Mouse (Mus musculus) granulocyte monocyte progenitor cell, adult 5-6 weeks (primary cell): Measurements from ENCODE around the gene Slc38a3. TPM values are rescaled to one million over a fixed set of nuclear protein-coding genes. Genes with fewer than 3 reads are reported as not detected.

ENCODE experiments used
- ATAC-seq: replicated peaks from 2 replicates; pipeline ENCODE4 v1.8.0; 2016; ENCODE audit warnings: mild to moderate bottlenecking, moderate TSS enrichment, inconsistent platforms; ENCODE audit not compliant: poor library complexity, severe bottlenecking
- total RNA-seq, 2 experiments: library from RNA; stranded (forward) in 1 of 2; stranded (reverse) in 1 of 2; fragments of 200-712, 200-1000 nt in 1 of 2; fragments of >200 nt in 1 of 2; fragmentation: Nextera tagmentation in 1 of 2; gene quantifications; 2 replicates each; pipeline ENCODE4 v1.2.3; 2014 to 2017

The Slc38a3 gene
- total RNA-seq (2014; fragmentation: Nextera tagmentation) (not detected in 2 replicates), total RNA-seq (2017) (not detected in 2 replicates)

DNA sequence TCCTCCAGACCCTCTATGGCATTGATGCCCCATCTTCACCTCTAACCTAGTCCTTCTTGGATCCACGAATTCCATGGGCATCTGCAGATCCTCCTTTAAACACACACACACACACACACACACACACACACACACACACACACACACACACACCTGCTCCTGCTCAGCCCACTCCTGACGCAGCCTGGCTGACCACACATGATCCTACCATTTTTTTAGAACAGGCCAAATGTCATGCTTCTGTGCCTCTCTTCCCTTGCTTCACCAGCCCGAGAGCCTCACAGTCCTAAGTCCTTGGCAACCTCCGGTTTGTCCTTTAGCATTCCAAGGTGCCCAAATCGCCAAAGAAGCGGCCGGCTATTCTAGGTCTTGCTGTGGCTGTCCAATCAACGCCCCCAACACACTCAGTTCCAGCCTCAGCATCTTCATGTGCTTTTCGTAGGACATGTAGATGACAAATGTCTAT lies at the start of gene Slc38a3:
Gene Slc38a3, minus strand, starts transcription at position 51 of the 466 bp plus-strand sequence.
- no peak for ATAC-seq

DNA sequence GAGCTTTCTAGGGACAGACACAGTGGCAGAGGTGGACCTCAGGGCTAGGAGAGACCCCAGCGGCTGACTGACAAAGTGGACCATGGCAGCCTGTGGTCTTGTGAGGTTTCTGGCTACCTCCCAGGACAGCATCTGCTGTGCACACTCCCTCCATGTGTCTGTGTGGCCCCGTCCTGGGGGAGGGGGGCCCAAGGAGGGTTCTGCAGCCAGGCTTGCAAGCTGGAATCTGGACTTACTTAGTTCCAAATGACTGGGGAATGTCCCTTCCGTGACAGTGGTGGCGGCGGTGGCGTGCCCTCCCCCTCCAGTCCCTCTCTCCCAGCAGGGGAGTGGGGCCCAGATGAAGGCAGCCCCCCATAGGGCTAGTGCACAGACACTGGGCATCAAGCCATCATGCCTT lies 47.6 kb upstream of the Slc38a3 start:
- ATAC-seq: no peak

DNA sequence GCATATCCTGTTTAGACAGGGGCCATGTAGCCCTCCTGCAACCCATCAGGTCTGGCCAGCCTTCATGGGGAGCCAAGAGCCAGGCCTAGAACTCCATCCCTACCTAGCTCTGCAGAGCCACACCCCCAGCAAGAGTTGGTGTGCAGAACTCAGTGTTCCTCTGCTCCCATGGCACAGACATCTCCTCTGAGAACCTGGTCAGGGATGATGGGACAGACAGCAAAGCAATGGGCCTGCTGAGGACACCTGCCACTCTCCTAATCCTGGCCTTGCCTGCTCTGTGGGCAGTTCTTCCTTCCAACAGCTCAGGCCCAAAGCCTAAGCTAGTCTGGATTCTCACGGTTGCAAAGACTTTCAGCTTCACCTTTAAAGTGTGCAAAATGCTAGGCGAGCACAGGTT lies 46.3 kb upstream of the Slc38a3 start:
- no peak for ATAC-seq

DNA sequence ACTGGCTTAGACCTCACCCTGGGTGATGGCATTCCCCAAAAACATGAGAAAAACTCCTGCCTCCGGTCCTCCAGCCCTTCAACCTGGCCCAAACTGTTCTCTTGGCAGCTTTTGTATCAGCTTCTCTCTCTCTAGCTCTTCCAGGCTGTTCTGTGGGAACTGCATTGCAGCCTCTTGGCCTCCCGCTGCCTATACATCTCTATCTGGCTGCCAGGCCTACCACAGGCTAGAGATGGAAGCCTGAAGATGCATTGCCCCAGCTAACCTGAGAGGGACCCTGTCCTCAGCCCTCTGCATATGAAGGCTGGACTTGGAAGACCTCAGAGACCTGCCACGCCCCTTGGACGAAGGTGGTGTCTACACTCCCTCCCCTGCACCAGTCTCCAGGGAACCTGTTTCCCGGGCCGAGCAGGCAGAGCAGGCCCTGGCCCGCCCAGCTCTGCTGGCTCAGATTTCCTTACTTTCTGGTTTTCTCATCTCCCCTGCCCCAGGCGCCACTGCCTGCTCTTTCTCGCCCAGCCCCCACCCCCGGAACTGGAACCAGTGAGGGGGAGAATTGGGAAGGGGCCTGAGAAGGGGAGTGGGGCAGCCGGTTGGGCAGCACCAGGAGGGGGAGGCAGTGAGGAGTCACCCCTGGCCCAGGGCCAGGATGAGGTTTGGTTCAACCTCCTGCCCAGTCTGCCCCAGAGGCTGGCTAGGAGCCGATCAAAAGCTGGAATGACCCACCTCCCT lies 45.1 kb upstream of the Slc38a3 start:
- ATAC-seq: no peak

DNA sequence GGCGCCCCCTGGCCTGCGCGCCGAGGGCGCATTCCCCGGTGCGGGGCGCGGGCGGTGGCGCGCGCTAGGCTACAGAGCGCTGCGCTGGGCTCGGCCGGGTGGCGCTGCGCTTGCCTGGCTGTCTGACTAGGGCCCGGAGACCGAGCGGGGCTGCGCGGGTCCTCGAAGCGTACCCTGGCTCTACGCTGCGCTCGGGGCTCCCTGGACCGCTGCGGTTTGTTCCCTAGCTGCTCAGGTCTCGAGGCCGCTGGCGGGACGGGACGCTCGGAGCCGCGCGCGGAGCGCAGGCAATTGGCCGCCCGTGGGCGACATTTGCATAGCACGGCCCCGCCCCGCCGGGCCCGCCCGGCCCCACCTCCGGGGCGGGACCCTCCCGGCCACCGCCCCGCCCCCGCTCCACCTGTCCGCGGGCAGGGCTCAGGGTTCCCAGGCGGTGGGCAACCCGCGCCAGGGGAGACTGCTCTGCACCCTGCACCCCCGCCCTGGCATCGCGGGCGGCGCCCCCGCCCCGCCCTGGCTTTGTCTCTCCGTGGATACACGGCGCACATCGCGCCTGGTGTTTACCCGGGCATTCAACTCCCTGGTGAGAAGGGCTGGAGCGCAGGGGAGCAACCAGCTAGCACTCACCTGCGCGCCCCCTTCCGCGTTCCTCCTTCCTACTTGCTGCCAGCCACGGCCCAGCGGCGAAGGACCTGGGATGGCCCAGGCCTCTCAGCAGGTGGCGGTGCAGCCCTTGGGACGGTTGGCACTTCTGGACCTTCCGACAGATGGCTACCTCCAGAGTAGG lies 40.6 kb upstream of the Slc38a3 start, which contains the start of gene Sema3f:
Gene Sema3f, minus strand, starts transcription at position 779 of the 787 bp plus-strand sequence.
- ATAC-seq: peak; percentile 81

DNA sequence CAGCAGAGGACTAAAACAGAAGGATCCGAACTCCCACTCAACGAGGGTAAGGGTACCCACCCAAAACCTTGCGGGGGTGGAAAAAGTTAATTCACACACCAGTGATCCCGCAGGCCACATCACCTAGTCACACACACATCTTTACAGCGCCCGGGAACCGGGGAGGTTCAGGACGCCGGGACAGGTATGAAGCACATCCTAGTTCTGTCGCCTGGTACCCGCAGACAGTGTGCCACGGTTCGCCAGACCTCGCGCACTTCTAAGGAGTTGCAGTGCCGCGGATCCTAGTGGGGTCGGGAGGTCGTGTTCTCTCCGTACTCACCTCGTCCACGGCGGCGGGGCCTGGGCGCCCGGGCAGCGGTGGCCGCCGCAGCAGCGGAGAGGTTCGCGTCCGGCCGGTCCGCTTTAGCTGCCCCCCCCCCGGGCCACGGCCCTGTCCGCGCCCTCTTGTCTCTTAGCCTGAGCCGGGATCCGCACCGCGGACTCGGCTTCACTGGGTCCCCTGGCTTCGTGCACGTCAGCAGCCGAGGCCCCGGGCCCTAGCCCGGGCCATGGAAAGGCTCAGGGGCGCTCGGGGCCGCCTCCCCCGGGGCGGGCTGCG lies 39.9 kb upstream of the Slc38a3 start:
- ATAC-seq: no peak

DNA sequence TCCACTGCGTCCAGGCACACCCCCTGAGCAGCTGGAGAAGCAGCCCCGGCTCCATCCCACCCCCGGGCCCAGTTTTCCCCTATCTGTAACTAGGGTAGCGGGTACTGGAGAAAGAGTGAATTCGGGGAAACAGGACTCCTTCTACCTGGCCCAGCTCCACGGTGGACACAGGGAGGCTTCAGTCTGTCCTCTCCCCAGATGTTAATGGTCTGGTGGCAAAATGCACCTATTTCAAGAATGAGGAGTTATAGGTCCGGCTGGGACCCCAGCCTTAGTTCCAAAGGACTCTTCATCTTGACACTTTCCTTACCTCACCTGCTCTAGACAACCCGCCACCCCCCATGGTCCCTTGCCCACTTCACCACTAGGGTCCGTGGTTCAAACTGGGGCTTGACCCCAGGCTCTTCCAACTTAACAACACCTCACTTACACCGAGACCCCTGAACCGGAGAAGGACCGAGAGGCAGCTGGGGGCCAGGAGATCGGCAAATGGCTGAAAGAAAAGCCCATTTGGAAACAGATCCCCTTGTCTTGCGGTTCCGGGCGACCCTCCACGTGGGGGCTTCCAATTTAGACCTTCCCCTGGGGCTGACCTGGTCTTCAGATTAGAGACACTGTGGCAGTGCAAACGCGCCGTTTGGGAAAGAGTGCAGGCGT lies 39.2 kb upstream of the Slc38a3 start:
- no peak for ATAC-seq

DNA sequence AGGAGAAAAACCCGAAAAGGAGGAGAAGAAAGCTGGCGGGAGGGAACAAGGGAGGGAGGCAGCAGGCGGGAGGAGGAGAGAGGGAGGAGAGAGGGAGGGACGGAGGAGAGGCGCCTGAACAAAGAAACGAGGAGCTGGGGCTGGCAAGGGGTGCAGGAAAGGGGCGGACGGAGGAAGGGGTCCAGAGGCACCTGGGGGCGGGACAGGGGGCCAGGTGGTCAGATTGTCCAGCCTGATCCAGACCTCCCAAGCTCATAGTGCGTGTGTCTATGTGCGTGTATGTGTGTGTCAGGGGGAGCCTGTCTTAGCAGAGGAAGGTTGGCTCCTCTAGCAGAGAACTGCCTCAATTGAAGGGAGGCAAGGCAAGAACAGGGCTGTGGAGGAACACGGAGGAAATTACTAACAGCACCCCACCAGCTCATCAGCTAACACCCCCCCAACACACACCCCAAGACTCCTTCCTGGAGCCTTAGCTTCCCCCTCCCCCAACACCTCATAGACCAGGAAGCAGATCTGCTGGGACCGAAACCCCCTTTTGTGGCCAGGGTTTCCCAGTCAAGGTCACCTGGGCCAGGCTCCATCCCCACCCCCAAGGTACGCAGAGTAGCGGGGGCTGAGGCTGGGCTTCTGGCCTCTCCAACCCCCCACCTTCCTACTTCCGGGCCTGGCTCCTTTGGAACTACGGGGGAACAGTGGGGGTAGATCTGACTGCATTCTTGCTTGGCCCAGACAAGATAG lies 38.5 kb upstream of the Slc38a3 start:
- ATAC-seq: no peak

DNA sequence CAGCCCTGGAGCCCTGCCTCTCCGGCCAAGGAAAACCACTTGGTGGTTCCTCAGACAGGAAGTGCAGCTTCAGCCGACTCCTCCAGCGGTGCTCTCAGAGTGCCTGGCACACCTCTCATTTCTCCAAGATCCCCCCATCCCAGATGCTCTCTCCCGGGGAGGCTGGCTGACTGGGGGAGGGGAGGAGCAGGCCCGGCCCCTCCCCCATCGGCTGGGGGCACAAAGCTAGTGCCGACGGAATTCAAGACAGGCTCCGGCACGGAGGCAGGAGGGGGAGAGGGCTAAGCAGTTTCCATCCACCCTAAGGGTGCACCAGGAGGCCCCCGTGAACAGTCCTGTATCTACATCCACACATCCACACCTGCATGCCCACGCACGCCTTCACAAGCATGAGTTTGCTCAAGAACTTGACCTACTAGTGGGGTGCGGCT lies 37.5 kb upstream of the Slc38a3 start:
- ATAC-seq: no peak

DNA sequence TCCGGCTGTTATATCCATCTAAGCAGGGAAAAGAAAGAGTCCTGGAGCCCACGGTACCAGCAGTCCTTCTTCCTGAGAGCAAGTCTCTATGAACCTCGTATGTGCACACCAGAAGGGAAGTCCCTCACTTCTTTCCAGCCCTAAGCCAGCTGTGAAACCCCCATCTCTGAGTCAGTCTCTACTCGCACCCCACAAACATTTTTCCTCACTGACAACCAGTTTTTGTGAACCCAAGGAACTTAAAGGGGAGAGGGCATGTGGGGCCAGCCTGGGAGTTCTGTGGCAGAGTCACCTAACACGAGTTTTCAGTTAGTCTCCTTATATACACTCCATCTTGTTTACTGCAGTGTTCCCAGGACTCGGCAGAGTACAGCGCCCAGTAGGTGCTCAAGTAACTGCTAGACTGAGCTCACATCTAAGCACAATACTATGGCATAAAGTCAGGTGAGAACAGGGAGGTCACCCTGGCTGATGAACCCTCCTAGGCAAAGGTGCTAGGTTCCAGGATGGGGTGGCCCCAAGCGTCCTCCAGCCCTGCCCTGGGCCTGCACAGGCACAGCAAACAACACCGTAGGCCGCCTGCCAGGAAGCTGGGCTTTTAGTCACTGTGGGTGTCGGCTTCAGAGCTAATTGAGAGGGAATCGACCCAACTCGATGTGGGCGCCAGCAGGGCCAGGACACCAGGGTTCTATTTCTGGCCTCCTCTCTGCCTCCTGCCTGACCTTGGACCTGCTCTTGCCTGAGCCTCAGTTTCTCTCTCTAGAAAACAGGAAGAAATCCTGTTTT lies 34.2 kb upstream of the Slc38a3 start:
- ATAC-seq: no peak

DNA sequence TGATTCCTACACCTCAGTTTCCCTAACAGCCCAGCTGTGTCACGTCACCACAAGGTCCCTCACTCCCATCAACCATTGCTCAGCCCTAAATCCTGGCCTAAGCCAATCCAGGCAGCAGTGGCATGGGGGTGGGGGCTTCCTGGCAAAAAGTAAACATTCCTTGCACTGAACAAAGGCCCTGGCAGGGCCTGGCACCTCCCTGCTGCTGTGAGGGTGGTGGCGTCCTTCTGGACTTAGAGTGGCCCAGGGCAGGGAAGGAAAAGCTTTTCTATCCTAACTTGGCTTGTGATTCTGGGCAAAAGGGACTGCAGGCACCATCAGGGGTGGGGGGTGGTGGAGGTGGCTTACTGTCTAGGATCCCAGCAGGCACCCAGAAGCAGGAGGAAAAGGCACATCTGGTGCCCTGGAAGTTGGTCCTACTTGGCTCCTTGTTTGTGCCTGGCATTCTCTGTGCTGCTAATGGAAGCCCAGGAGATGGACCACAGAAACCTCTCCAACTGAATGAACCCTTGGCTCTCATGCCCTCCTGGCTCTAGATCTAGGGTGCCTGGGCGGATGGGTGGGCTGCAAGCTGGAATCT lies 33.4 kb upstream of the Slc38a3 start:
- ATAC-seq: no peak

DNA sequence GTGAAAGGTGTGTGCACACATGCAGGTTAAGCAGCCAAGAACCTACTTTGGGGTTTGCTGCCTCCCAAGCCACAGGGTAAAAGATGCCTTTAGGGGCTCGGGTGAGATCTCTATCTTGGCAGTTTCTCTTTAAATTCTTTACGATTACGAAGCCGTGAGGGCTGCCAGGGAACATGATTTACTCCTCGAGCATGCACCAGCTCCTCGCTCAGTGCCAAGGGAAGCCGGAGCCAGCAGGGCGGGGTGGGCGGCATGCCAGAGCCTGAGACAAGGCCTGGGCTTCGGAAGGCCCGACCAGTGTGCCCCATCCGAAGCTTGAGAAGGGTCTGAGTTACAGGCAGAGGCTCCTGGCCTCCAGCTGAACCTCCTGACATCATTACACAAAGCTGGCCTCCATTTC lies 32.3 kb upstream of the Slc38a3 start:
- no peak for ATAC-seq

DNA sequence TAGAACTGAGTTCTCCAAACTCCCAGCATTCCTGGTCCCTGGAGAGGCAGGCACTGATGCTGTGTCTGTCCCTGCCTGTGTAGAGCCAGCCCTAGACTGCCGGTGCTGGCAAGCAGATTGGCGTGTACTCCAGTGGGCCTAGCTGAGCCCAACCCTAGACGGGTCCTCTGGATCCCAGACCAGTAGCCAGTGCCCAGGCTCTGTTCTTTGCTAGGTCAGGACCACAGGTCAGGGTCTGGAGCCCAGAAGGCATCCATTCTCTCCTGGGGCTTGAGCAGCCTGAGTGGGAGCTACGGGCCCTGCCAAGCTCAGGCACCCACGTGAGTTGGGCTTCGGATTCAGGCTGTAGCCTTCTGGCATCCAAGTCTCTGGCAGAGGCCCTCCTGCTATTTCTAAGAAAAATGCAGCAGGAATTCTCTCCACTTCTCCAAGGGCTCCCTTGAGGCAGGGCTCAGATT lies 30.8 kb upstream of the Slc38a3 start:
- no peak for ATAC-seq

DNA sequence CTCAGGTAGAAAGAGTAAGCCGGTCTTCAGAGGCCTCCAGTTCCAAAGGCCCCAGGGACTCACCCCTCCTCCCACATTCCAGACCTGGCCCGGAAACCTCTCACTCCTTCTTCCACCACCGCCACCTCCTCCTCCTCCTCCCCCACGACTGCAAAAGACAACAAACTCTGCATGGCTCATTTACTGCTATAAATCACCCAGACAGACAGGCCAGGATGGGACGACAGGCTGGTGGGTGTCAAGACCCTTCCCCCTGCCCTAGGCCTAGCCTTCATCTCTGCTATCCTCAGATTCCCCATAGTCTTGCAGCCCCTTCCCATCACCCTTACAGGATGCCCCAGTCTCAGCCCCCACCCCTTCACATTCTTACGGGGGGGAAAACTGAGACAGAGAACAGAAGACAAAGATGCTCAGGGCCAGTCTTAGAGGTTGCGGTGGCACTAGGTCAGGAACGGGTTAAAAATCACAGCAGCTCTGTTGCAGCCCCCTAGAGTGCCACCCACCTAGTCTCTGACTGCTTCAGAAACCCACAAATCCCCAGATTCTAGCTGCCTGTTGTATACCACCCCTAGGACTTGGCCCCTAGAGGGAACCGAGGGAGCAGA lies 30.1 kb upstream of the Slc38a3 start:
- no peak for ATAC-seq

DNA sequence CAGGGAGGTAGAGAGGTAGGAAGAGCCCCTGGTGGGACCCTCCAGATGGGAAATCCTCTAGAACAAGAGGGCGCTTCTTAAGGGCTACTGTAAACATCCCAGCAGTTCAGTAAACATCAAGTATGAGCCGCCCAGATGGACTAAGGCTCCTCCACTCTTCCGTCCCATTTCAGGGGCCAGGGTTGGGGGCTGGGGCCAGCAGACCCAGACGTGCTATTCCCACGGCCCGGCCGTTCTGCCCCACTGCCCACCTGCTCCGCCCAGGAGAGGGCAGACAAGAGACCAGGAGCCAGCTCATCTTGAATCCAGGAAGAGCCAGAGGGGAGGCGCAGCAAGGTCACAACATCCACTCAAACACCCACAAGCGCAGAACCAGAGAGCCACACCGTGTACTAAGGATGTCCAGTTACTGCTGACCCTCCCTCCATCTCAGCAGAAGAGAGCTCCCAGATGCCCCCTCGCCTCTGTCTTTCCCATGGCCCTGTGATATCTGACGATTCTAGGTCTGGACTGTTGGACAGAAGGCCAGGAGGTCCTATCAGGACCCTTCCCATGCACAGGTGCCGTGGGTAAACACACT lies 29.4 kb upstream of the Slc38a3 start:
- no peak for ATAC-seq

DNA sequence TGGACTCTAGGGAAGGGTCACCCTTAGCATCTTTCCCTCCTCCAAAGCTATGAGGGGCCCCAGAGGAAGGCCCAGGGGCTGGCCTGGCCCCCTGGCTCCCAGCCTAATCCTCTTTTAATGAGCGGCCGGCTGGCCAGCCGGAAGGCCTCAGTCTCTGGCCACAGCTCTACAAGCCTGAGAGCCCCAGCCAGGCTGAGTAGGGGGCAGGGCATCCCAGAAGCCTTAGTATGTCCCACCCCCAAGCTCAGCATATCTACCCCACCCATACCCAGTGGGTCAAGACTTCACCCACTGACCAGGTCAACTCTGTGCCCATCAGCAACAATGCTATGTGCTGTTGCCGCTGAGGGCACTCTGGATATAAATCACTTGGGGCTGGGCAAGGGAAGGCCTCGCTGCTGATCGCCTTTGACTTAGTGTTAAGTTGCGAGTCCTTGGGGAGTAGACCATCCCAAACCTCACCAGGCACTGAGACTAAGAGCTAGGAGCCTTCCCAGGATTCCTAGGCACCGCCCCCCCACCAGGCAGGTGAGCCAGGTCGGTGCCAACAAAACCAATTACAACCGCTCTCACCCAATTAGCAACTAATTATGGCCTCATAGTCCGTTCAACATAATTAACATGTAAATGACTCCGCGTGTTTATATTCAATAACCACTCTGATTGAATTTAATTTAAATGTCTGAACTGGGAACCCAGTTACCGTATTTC lies 28.6 kb upstream of the Slc38a3 start:
- ATAC-seq: no peak
